Mouse (Mus musculus) forebrain, embryonic 14.5 days (tissue): ENCODE results near the gene Efnb1. TPM values are rescaled to one million over a fixed set of nuclear protein-coding genes. Genes with fewer than 3 reads are reported as not detected.

ENCODE experiments used
- ATAC-seq: fragments of 200-750 bp; cut with Nextera tagmentation; 2 replicates; pipeline ENCODE4 v1.8.0; 2017; ENCODE audit warnings: mild to moderate bottlenecking, moderate library complexity
- DNase-seq: peaks from one replicate; pipeline ENCODE4 v3.0.0-alpha.2; 2015; ENCODE audit warnings: low spot score
- H3K27ac ChIP-seq: fragments of 300-500 bp; sonication (generic); 2 replicates; pipeline ENCODE4 v1.5.1; 2014; ENCODE audit warnings: low read depth, mild to moderate bottlenecking, control low read depth, low read length, moderate library complexity
- H3K27me3 ChIP-seq: fragments of 300-500 bp; sonication (generic); replicated peaks from 2 replicates; pipeline ENCODE4 v1.6.1; 2014; ENCODE audit warnings: low read length, control low read depth, mixed read lengths; ENCODE audit not compliant: control insufficient read depth, insufficient read depth
- H3K36me3 ChIP-seq: fragments of 300-500 bp; sonication (generic); 2 replicates; pipeline ENCODE4 v1.6.1; 2014; ENCODE audit warnings: low read length, control low read depth; ENCODE audit not compliant: control insufficient read depth, insufficient read depth
- H3K4me1 ChIP-seq: fragments of 300-500 bp; sonication (generic); 2 replicates; pipeline ENCODE4 v1.6.1; 2014; ENCODE audit warnings: antibody characterized with exemption, low read length, control low read depth; ENCODE audit not compliant: control insufficient read depth, insufficient read depth
- H3K4me2 ChIP-seq: fragments of 300-500 bp; sonication (generic); 2 replicates; pipeline ENCODE4 v1.6.1; 2014; ENCODE audit warnings: mild to moderate bottlenecking, control low read depth, low read length
- H3K4me3 ChIP-seq: fragments of 300-500 bp; sonication (generic); 2 replicates; pipeline ENCODE4 v1.5.1; 2014; ENCODE audit warnings: low read depth, low read length, control low read depth
- H3K9ac ChIP-seq: fragments of 300-500 bp; sonication (generic); 2 replicates; pipeline ENCODE4 v1.6.1; 2014; ENCODE audit warnings: mild to moderate bottlenecking, low read length, control low read depth, moderate library complexity
- H3K9me3 ChIP-seq: fragments of 300-500 bp; sonication (generic); replicated peaks from 2 replicates; pipeline ENCODE4 v1.6.1; 2016; ENCODE audit warnings: low read length, control low read depth, mixed read lengths; ENCODE audit not compliant: control insufficient read depth
- WGBS: fragments of 180-500 bp; shearing (Covaris S2); extraction: QIAGEN DNeasy Blood & Tissue Kit; methylation state at CpG from one replicate; pipeline ENCODE4 v1.1.7; 2014; 5-methylcytosine and 5-hydroxymethylcytosine counted together
- polyA plus RNA-seq: library from polyadenylated mRNA; unstranded; fragments of >200 nt; fragmentation: Nextera tagmentation; extraction: Ambion mirVana; gene quantifications from 2 replicates; pipeline ENCODE4 v1.2.1, GENCODE M21; 2014

Gene Efnb1
- polyA plus RNA-seq, 1 experiment from 2014 or later = 46.5 TPM

GRCm38 (mm10) chrX:99150712-99151111, 14.8 kb downstream of the Efnb1 start:
- 62% methylated on average over 3 of the region's 3 CpGs for WGBS
- Histone ChIP-seq H3K9ac (no peak overlapping the region), H3K4me2 (no peak overlapping the region), H3K27ac (no peak overlapping the region), H3K9me3 (no peaks in the 10 kb centered on the region), H3K4me1 (peaks cover 11% of the 10 kb centered on the region; the same call in 1 of the 2 replicates), H3K4me3 (no peak overlapping the region), H3K36me3 (peaks cover 45% of the 10 kb centered on the region), H3K27me3 (no peaks in the 10 kb centered on the region)
- ATAC-seq = no peak
- no peak for DNase-seq

GRCm38 (mm10) chrX:99151434-99151833, 15.5 kb downstream of the Efnb1 start:
- 59% methylated on average over 4 of the region's 4 CpGs for WGBS
- Histone ChIP-seq H3K4me1 (peaks cover 11% of the 10 kb centered on the region; the same call in 1 of the 2 replicates), H3K4me2 (no peak overlapping the region), H3K36me3 (peaks cover 38% of the 10 kb centered on the region), H3K9me3 (no peaks in the 10 kb centered on the region), H3K27ac (no peak overlapping the region), H3K27me3 (no peaks in the 10 kb centered on the region), H3K4me3 (no peak overlapping the region), H3K9ac (no peak overlapping the region)
- DNase-seq (no peak), ATAC-seq (no peak)

GRCm38 (mm10) chrX:99152141-99152540, 16.2 kb downstream of the Efnb1 start:
- H3K9me3 ChIP-seq = no peaks in the 10 kb centered on the region
- H3K4me1 ChIP-seq = peaks cover 11% of the 10 kb centered on the region; the same call in 1 of the 2 replicates
- H3K9ac ChIP-seq = no peak overlapping the region
- H3K36me3 ChIP-seq = peaks cover 31% of the 10 kb centered on the region
- no peak overlapping the region for H3K4me3 ChIP-seq
- DNase-seq (no peak), ATAC-seq (no peak)
- no peaks in the 10 kb centered on the region for H3K27me3 ChIP-seq
- 29% methylated on average over 3 of the region's 3 CpGs for WGBS
- peak overlapping the region; percentile 44; the same call in 1 of the 2 replicates for H3K27ac ChIP-seq
- no peak overlapping the region for H3K4me2 ChIP-seq

GRCm38 (mm10) chrX:99152566-99153265, 16.8 kb downstream of the Efnb1 start:
- H3K27ac ChIP-seq = peak overlapping the region; percentile 72; the same call in 1 of the 2 replicates
- no peak overlapping the region for H3K4me3 ChIP-seq
- H3K36me3 ChIP-seq = peaks cover 25% of the 10 kb centered on the region; the same call in 1 of the 2 replicates
- peaks cover 11% of the 10 kb centered on the region; the same call in 1 of the 2 replicates for H3K4me1 ChIP-seq
- DNase-seq (no peak), ATAC-seq (peak; percentile 36)
- H3K27me3 ChIP-seq = no peaks in the 10 kb centered on the region
- 31% methylated on average over 9 of the region's 9 CpGs for WGBS
- no peak overlapping the region for H3K4me2 ChIP-seq
- no peaks in the 10 kb centered on the region for H3K9me3 ChIP-seq
- no peak overlapping the region for H3K9ac ChIP-seq

GRCm38 (mm10) chrX:99153266-99153646, 17.3 kb downstream of the Efnb1 start:
- Histone ChIP-seq H3K4me2 (no peak overlapping the region), H3K27ac (peak overlapping the region; percentile 72), H3K9me3 (no peaks in the 10 kb centered on the region), H3K4me1 (peaks cover 11% of the 10 kb centered on the region; the same call in 1 of the 2 replicates), H3K9ac (no peak overlapping the region), H3K4me3 (no peak overlapping the region), H3K27me3 (no peaks in the 10 kb centered on the region), H3K36me3 (peaks cover 23% of the 10 kb centered on the region; the same call in 1 of the 2 replicates)
- no peak for ATAC-seq
- WGBS = 36% methylated on average over 3 of the region's 3 CpGs
- DNase-seq = no peak

GRCm38 (mm10) chrX:99154358-99154757, 18.4 kb downstream of the Efnb1 start:
- DNase-seq = no peak
- Histone ChIP-seq H3K27ac (no peak overlapping the region), H3K27me3 (no peaks in the 10 kb centered on the region), H3K4me2 (no peak overlapping the region), H3K9me3 (no peaks in the 10 kb centered on the region), H3K9ac (no peak overlapping the region), H3K4me3 (no peak overlapping the region), H3K36me3 (peaks cover 14% of the 10 kb centered on the region; the same call in 1 of the 2 replicates), H3K4me1 (peaks cover 11% of the 10 kb centered on the region; the same call in 1 of the 2 replicates)
- ATAC-seq = no peak
- 79% methylated on average over 5 of the region's 5 CpGs for WGBS

- Histone ChIP-seq H3K36me3 (no peaks in the 10 kb centered on the region), H3K9me3 (no peaks in the 10 kb centered on the region), H3K27ac (no peak overlapping the region), H3K4me3 (no peak overlapping the region), H3K4me1 (no peaks in the 10 kb centered on the region), H3K27me3 (no peaks in the 10 kb centered on the region), H3K4me2 (no peak overlapping the region), H3K9ac (no peak overlapping the region)
- ATAC-seq = no peak
- no peak for DNase-seq
- WGBS = 86% methylated on average over 8 of the region's 8 CpGs
These were observed 23.1 kb downstream of the Efnb1 start for GRCm38 (mm10) chrX:99159020-99159419.

- ATAC-seq (no peak), DNase-seq (no peak)
- Histone ChIP-seq H3K27ac (no peak overlapping the region), H3K4me3 (no peak overlapping the region), H3K4me2 (no peak overlapping the region), H3K27me3 (no peaks in the 10 kb centered on the region), H3K9ac (no peak overlapping the region), H3K4me1 (no peaks in the 10 kb centered on the region), H3K9me3 (no peaks in the 10 kb centered on the region), H3K36me3 (no peaks in the 10 kb centered on the region)
- 85% methylated on average over 2 of the region's 2 CpGs for WGBS
These were observed 28.2 kb downstream of the Efnb1 start for GRCm38 (mm10) chrX:99164111-99164510.

- Histone ChIP-seq H3K9ac (no peak overlapping the region), H3K27me3 (no peaks in the 10 kb centered on the region), H3K36me3 (no peaks in the 10 kb centered on the region), H3K4me3 (no peak overlapping the region), H3K4me1 (no peaks in the 10 kb centered on the region), H3K27ac (no peak overlapping the region), H3K4me2 (no peak overlapping the region), H3K9me3 (no peaks in the 10 kb centered on the region)
- 44% methylated on average over 4 of the region's 4 CpGs for WGBS
- ATAC-seq (peak; percentile 65; the same call in 1 of the 2 replicates), DNase-seq (peak; percentile 53)
These were observed 29.0 kb downstream of the Efnb1 start for GRCm38 (mm10) chrX:99164855-99165368.
